Comparison of ENCODE assay signal across 21 mouse cellular contexts in genomic region chr9:99432478-99432877, GRCm38 (mm10). TPM values are rescaled to one million over a fixed set of nuclear protein-coding genes. Genes with fewer than 3 reads are reported as not detected.
DNase-seq lines count a peak whose midpoint lies in the region; ATAC-seq and TF ChIP-seq lines count a peak whose summit lies in the region.
"Had no signal": no experiment of that assay in that cellular context is flagged by ENCODE, and none has a peak within 500 bp of the region (broad histone marks: within the 10 kb centered on the region; RNA-seq: fewer than 3 reads in every experiment).

No protein-coding gene starts in this region.

- no peak overlapping the region for H3K27ac ChIP-seq in embryonic facial prominence, embryonic 14.5 days (replicated peaks; ENCODE audit: low read depth, low read length)
- no peak overlapping the region for H3K27ac ChIP-seq in embryonic facial prominence, embryonic 10.5 days (replicated peaks)
- no peak overlapping the region for H3K27ac ChIP-seq in liver, embryonic 16.5 days (ENCODE audit: low read length)
- H3K27ac ChIP-seq: gastrocnemius, adult 2 months; hindbrain, embryonic 13.5 days; limb, embryonic 13.5 days; lung, embryonic 15.5 days; midbrain, embryonic 13.5 days; neural tube, embryonic 12.5 days had no signal

- DNase-seq in embryonic facial prominence, embryonic 14.5 days (ENCODE audit: low spot score), result peak; percentile 29
- DNase-seq in embryonic facial prominence, embryonic 10.5 days (ENCODE audit: low spot score), result no peak
- peak; percentile 64 for DNase-seq in G1E (ENCODE audit: low spot score)
- DNase-seq in lung, postnatal 25 days (ENCODE audit: low spot score), result no peak
- DNase-seq in frontal cortex, postnatal 10 days (ENCODE audit: low spot score in 2 of 2), result no peak
- no peak for DNase-seq in adrenal gland, adult 2 months
- DNase-seq: adrenal gland, postnatal 36 days; gastrocnemius, adult 2 months; heart, adult 18-20 months; kidney, postnatal 4 days had no signal

- H3K9ac ChIP-seq in embryonic facial prominence, embryonic 14.5 days (ENCODE audit: low read depth, low read length), result no peak overlapping the region
- H3K9ac ChIP-seq in liver, embryonic 16.5 days (ENCODE audit: low read depth, low read length), result no peak overlapping the region
- H3K9ac ChIP-seq: hindbrain, embryonic 13.5 days; limb, embryonic 13.5 days; lung, embryonic 15.5 days; midbrain, embryonic 13.5 days; neural tube, embryonic 12.5 days had no signal

- H3K4me3 ChIP-seq in embryonic facial prominence, embryonic 14.5 days (ENCODE audit: low read depth, low read length), result no peak overlapping the region
- H3K4me3 ChIP-seq in embryonic facial prominence, embryonic 10.5 days, result no peak overlapping the region
- H3K4me3 ChIP-seq in G1E (ENCODE audit: low read depth, low read length), result no peak overlapping the region; the same call in 1 of the 2 replicates
- H3K4me3 ChIP-seq in liver, embryonic 16.5 days (ENCODE audit: low read depth, low read length), result no peak overlapping the region
- H3K4me3 ChIP-seq: gastrocnemius, adult 2 months; hindbrain, embryonic 13.5 days; limb, embryonic 13.5 days; lung, embryonic 15.5 days; midbrain, embryonic 13.5 days; neural tube, embryonic 12.5 days had no signal

- TF ChIP-seq CTCF in G1E (IDR thresholded peaks at IDR 0.05; ENCODE audit: low read depth, low read length), result no peak

- no peak for ATAC-seq in embryonic facial prominence, embryonic 14.5 days (ENCODE audit: low read depth)
- ATAC-seq in G1E (ENCODE audit: extremely low read depth, insufficient number of reproducible peaks, low FRiP score, poor library complexity, severe bottlenecking), result peak; percentile 96
- peak; percentile 90 to 93 for ATAC-seq in hematopoietic stem cell, adult 5-6 weeks (replicated peaks in 1 of 2; ENCODE audit: insufficient read depth in 1 of 2, low FRiP score in 2 of 2, low TSS enrichment in 1 of 2, low read depth in 1 of 2, poor library complexity in 2 of 2, severe bottlenecking in 2 of 2)
- ATAC-seq in liver, embryonic 16.5 days (ENCODE audit: low read depth), result 0 out of 2 replicates have a peak, but pooled peaks have one; percentile 35
- ATAC-seq: midbrain, embryonic 13.5 days had no signal

- no peaks in the 10 kb centered on the region for H3K9me3 ChIP-seq in embryonic facial prominence, embryonic 14.5 days (ENCODE audit: control insufficient read depth, low read length)
- no peaks in the 10 kb centered on the region for H3K9me3 ChIP-seq in embryonic facial prominence, embryonic 10.5 days
- H3K9me3 ChIP-seq in G1E (replicated peaks), result peaks cover 6% of the 10 kb centered on the region; the same call in 1 of the 2 replicates
- no peaks in the 10 kb centered on the region for H3K9me3 ChIP-seq in liver, embryonic 16.5 days (replicated peaks; ENCODE audit: control insufficient read depth, low read length)
- H3K9me3 ChIP-seq: hindbrain, embryonic 13.5 days; limb, embryonic 13.5 days; lung, embryonic 15.5 days; midbrain, embryonic 13.5 days; neural tube, embryonic 12.5 days had no signal

- H3K27me3 ChIP-seq in embryonic facial prominence, embryonic 14.5 days (replicated peaks; ENCODE audit: control insufficient read depth, insufficient read depth, low read length), result no peaks in the 10 kb centered on the region
- peaks cover 32% of the 10 kb centered on the region for H3K27me3 ChIP-seq in embryonic facial prominence, embryonic 10.5 days (replicated peaks; ENCODE audit: low read depth, poor library complexity, severe bottlenecking)
- peaks cover 32% of the 10 kb centered on the region for H3K27me3 ChIP-seq in G1E (ENCODE audit: insufficient read depth, low read length)
- H3K27me3 ChIP-seq in liver, embryonic 16.5 days (ENCODE audit: control insufficient read depth, insufficient read depth, low read depth, low read length), result peaks cover 23% of the 10 kb centered on the region

- WGBS in embryonic facial prominence, embryonic 14.5 days, result 74% methylated on average over 4 of the region's 4 CpGs
- 91% methylated on average over 4 of the region's 4 CpGs for WGBS in embryonic facial prominence, embryonic 10.5 days
- WGBS in liver, embryonic 16.5 days (ENCODE audit: insufficient replicate concordance), result 18% methylated on average over 4 of the region's 4 CpGs

- no peak overlapping the region for H3K4me2 ChIP-seq in embryonic facial prominence, embryonic 14.5 days (ENCODE audit: low read depth, low read length)
- H3K4me2 ChIP-seq in liver, embryonic 16.5 days (ENCODE audit: low read depth, low read length), result no peak overlapping the region
- H3K4me2 ChIP-seq: hindbrain, embryonic 13.5 days; limb, embryonic 13.5 days; lung, embryonic 15.5 days; midbrain, embryonic 13.5 days; neural tube, embryonic 12.5 days had no signal

- H3K36me3 ChIP-seq in embryonic facial prominence, embryonic 14.5 days (ENCODE audit: control insufficient read depth, insufficient read depth, low read length), result no peaks in the 10 kb centered on the region
- H3K36me3 ChIP-seq in embryonic facial prominence, embryonic 10.5 days (replicated peaks), result no peaks in the 10 kb centered on the region
- H3K36me3 ChIP-seq in G1E (replicated peaks), result no peaks in the 10 kb centered on the region
- H3K36me3 ChIP-seq in liver, embryonic 16.5 days (ENCODE audit: control insufficient read depth, insufficient read depth), result no peaks in the 10 kb centered on the region
- H3K36me3 ChIP-seq: hindbrain, embryonic 13.5 days; limb, embryonic 13.5 days; lung, embryonic 15.5 days; midbrain, embryonic 13.5 days; neural tube, embryonic 12.5 days had no signal

- H3K4me1 ChIP-seq in embryonic facial prominence, embryonic 14.5 days (ENCODE audit: control insufficient read depth, insufficient read depth, low read length), result peaks cover 27% of the 10 kb centered on the region
- peaks cover 29% of the 10 kb centered on the region for H3K4me1 ChIP-seq in embryonic facial prominence, embryonic 10.5 days
- H3K4me1 ChIP-seq in G1E (ENCODE audit: insufficient read depth, low read depth, low read length), result peaks cover 65% of the 10 kb centered on the region
- H3K4me1 ChIP-seq in liver, embryonic 16.5 days (ENCODE audit: control insufficient read depth, low read depth, low read length), result no peaks in the 10 kb centered on the region; the same call in 1 of the 2 replicates

RNA-seq across cellular contexts. Expression of gene Mras, which starts 4.7 kb away (rescaled TPM):
- 22.9 and 30.6 TPM in 2 replicates for polyA plus RNA-seq in embryonic facial prominence, embryonic 14.5 days (2014; fragmentation: Nextera tagmentation; extraction: Ambion mirVana)
- 9.9 and 10.8 TPM in 2 replicates for polyA plus RNA-seq in embryonic facial prominence, embryonic 10.5 days (2016; fragmentation: Nextera tagmentation; extraction: Ambion mirVana)
- total RNA-seq in G1E (2014; fragmentation: Nextera tagmentation), result not detected in 2 replicates
- total RNA-seq in G1E (2017), result 2.1 TPM in 2 replicates
- 0.04 and 0.12 TPM in 2 replicates for polyA plus RNA-seq in G1E (2012)
- total RNA-seq in hematopoietic stem cell, adult 5-6 weeks (2017), result 4.9 and 5.5 TPM in 2 replicates
- 3.3 and 3.8 TPM in 2 replicates for polyA plus RNA-seq in liver, embryonic 16.5 days (2015; fragmentation: Nextera tagmentation; extraction: Ambion mirVana)
- 10 to 100 TPM; 61.0 to 61.1 TPM for total RNA-seq in adrenal gland, adult 2 months (2021)
- 31.4 and 33.1 TPM in 2 replicates for polyA plus RNA-seq in adrenal gland, adult 2 months (2012; rRNA removed)

RNA-seq across cellular contexts. Expression of gene Nme9, which starts 18.8 kb away (rescaled TPM):
- polyA plus RNA-seq in embryonic facial prominence, embryonic 14.5 days (2014; fragmentation: Nextera tagmentation; extraction: Ambion mirVana), result 0.41 and 3.3 TPM in 2 replicates
- polyA plus RNA-seq in embryonic facial prominence, embryonic 10.5 days (2016; fragmentation: Nextera tagmentation; extraction: Ambion mirVana), result not detected in 2 replicates
- not detected in 2 replicates for total RNA-seq in G1E (2014; fragmentation: Nextera tagmentation)
- not detected in 2 replicates for total RNA-seq in G1E (2017)
- polyA plus RNA-seq in G1E (2012), result not detected in 2 replicates
- total RNA-seq in hematopoietic stem cell, adult 5-6 weeks (2017), result not detected in 2 replicates
- not detected in 2 replicates for polyA plus RNA-seq in liver, embryonic 16.5 days (2015; fragmentation: Nextera tagmentation; extraction: Ambion mirVana)
- total RNA-seq in adrenal gland, adult 2 months (2021), result not detected
- polyA plus RNA-seq in adrenal gland, adult 2 months (2012; rRNA removed), result not detected in 2 replicates
- total RNA-seq: adrenal gland, postnatal 36 days; gastrocnemius, adult 2 months; left cerebral cortex, postnatal 10 days had no signal
- polyA plus RNA-seq: forebrain, embryonic 11.5 days; intestine, embryonic 14.5 days; kidney, embryonic 14.5 days; limb, embryonic 13.5 days; neural tube, embryonic 12.5 days had no signal

Comparison
In these comparisons a context has a peak if more than half of its experiments do, and no peak if none do; other contexts are left out.
1. DNase-seq: peak in embryonic facial prominence, embryonic 14.5 days (single experiment) and G1E (single experiment); none in embryonic facial prominence, embryonic 10.5 days (single experiment), lung, postnatal 25 days (single experiment), frontal cortex, postnatal 10 days (0 of 2) and adrenal gland, adult 2 months (single experiment).